32 mouse cellular contexts compared by ENCODE assay signal in genomic region chr13:98710236-98710635, GRCm38 (mm10). TPM values are rescaled to one million over a fixed set of nuclear protein-coding genes. Genes with fewer than 3 reads are reported as not detected.
DNase-seq lines count a peak whose midpoint lies in the region; ATAC-seq and TF ChIP-seq lines count a peak whose summit lies in the region.
"Had no signal": no experiment of that assay in that cellular context is flagged by ENCODE, and none has a peak within 500 bp of the region (broad histone marks: within the 10 kb centered on the region; RNA-seq: fewer than 3 reads in every experiment).

No protein-coding gene starts in this region.

- TF ChIP-seq CTCF in liver, postnatal 0 days (IDR thresholded peaks at IDR 0.05; ENCODE audit: low read depth) = no peak

- no peak for TF ChIP-seq EP300 in liver, postnatal 0 days (IDR thresholded peaks at IDR 0.05; ENCODE audit: low read depth)

- H3K4me2 ChIP-seq in liver, embryonic 11.5 days = no peak overlapping the region
- H3K4me2 ChIP-seq in liver, postnatal 0 days (ENCODE audit: low read depth, low read length) = no peak overlapping the region
- H3K4me2 ChIP-seq: heart, embryonic 12.5 days; hindbrain, embryonic 14.5 days; liver, embryonic 15.5 days; midbrain, embryonic 12.5 days; neural tube, embryonic 13.5 days had no signal

- ATAC-seq in liver, embryonic 11.5 days (replicated peaks; ENCODE audit: low FRiP score) = no peak
- ATAC-seq in liver, postnatal 0 days = no peak
- ATAC-seq: activated CD4-positive, CD25-positive, alpha-beta regulatory T cell, adult 4 months; forebrain, embryonic 16.5 days had no signal

- WGBS in liver, embryonic 11.5 days = 60% methylated on average over 8 of the region's 8 CpGs
- WGBS in liver, postnatal 0 days (ENCODE audit: insufficient replicate concordance) = 74% methylated on average over 8 of the region's 8 CpGs
- 75% methylated on average over 8 of the region's 8 CpGs for WGBS in midbrain, embryonic 10.5 days

- H3K9ac ChIP-seq in liver, embryonic 11.5 days (ENCODE audit: low read depth, low read length) = no peak overlapping the region
- H3K9ac ChIP-seq in liver, postnatal 0 days (replicated peaks) = no peak overlapping the region
- H3K9ac ChIP-seq: heart, embryonic 12.5 days; hindbrain, embryonic 14.5 days; liver, embryonic 15.5 days; midbrain, embryonic 12.5 days; neural tube, embryonic 13.5 days had no signal

- no peak overlapping the region for H3K4me3 ChIP-seq in liver, embryonic 11.5 days (ENCODE audit: low read depth, low read length)
- H3K4me3 ChIP-seq in liver, postnatal 0 days (ENCODE audit: low read depth, low read length) = no peak overlapping the region
- H3K4me3 ChIP-seq in midbrain, embryonic 10.5 days = no peak overlapping the region
- H3K4me3 ChIP-seq: erythroblast, embryonic 14.5 days; gastrocnemius, adult 2 months; heart, embryonic 12.5 days; layer of hippocampus, adult 2 months; liver, embryonic 15.5 days; midbrain, embryonic 12.5 days; myocyte; neural tube, embryonic 13.5 days had no signal

- no peaks in the 10 kb centered on the region for H3K27me3 ChIP-seq in liver, embryonic 11.5 days (replicated peaks; ENCODE audit: control insufficient read depth, insufficient read depth, low read length)
- no peaks in the 10 kb centered on the region for H3K27me3 ChIP-seq in liver, postnatal 0 days (ENCODE audit: insufficient read depth, low read length)
- no peaks in the 10 kb centered on the region for H3K27me3 ChIP-seq in midbrain, embryonic 10.5 days (ENCODE audit: low read depth, poor library complexity, severe bottlenecking)
- H3K27me3 ChIP-seq: CH12.LX; heart, embryonic 12.5 days; liver, embryonic 15.5 days; midbrain, embryonic 12.5 days; neural tube, embryonic 13.5 days had no signal

- H3K4me1 ChIP-seq in liver, embryonic 11.5 days (replicated peaks; ENCODE audit: control insufficient read depth, insufficient read depth, low read length) = no peaks in the 10 kb centered on the region
- no peaks in the 10 kb centered on the region for H3K4me1 ChIP-seq in liver, postnatal 0 days (ENCODE audit: insufficient read depth)
- no peaks in the 10 kb centered on the region for H3K4me1 ChIP-seq in midbrain, embryonic 10.5 days
- H3K4me1 ChIP-seq: heart, embryonic 12.5 days; liver, embryonic 15.5 days; midbrain, embryonic 12.5 days; neural tube, embryonic 13.5 days had no signal

- H3K27ac ChIP-seq in liver, embryonic 11.5 days (ENCODE audit: low read depth, low read length) = no peak overlapping the region
- H3K27ac ChIP-seq in liver, postnatal 0 days (ENCODE audit: low read depth) = no peak overlapping the region
- H3K27ac ChIP-seq in midbrain, embryonic 10.5 days (replicated peaks) = no peak overlapping the region
- H3K27ac ChIP-seq: gastrocnemius, adult 2 months; hindbrain, embryonic 14.5 days; layer of hippocampus, adult 2 months; liver, embryonic 15.5 days; midbrain, embryonic 12.5 days; neural tube, embryonic 13.5 days had no signal

- DNase-seq in heart, adult 11 months = peak; percentile 94
- DNase-seq in heart, adult 8-10 months (ENCODE audit: low spot score) = no peak
- DNase-seq in liver, embryonic 11.5 days (ENCODE audit: low spot score) = peak; percentile 10
- no peak for DNase-seq in liver, postnatal 0 days
- peak; percentile 70 for DNase-seq in lung, postnatal 10 days
- DNase-seq in skeletal muscle tissue, adult 2 months (ENCODE audit: low read depth, low spot score) = peak; percentile 15
- DNase-seq in midbrain, embryonic 10.5 days (ENCODE audit: low spot score) = no peak
- DNase-seq in right cerebral cortex, postnatal 25 days = no peak
- DNase-seq: adrenal gland, adult 2 months; cerebellum, adult 2 months; cerebellum, postnatal 14 days; gastrocnemius, adult 2 months; gastrocnemius, postnatal 36 days; kidney, adult 2 months; kidney, postnatal 36 days; left cerebral cortex, postnatal 4 days; spleen, adult 18-20 months had no signal

- no peaks in the 10 kb centered on the region for H3K36me3 ChIP-seq in liver, embryonic 11.5 days (ENCODE audit: control insufficient read depth, insufficient read depth, low read length)
- no peaks in the 10 kb centered on the region for H3K36me3 ChIP-seq in liver, postnatal 0 days (replicated peaks; ENCODE audit: insufficient read depth, low read length)
- no peaks in the 10 kb centered on the region for H3K36me3 ChIP-seq in midbrain, embryonic 10.5 days
- H3K36me3 ChIP-seq: heart, embryonic 12.5 days; liver, embryonic 15.5 days; midbrain, embryonic 12.5 days had no signal

- no peaks in the 10 kb centered on the region for H3K9me3 ChIP-seq in liver, embryonic 11.5 days (ENCODE audit: control insufficient read depth, low read length)
- no peaks in the 10 kb centered on the region for H3K9me3 ChIP-seq in liver, postnatal 0 days (ENCODE audit: low read length)
- H3K9me3 ChIP-seq in midbrain, embryonic 10.5 days (replicated peaks) = no peaks in the 10 kb centered on the region
- H3K9me3 ChIP-seq: liver, embryonic 15.5 days had no signal

RNA-seq across cellular contexts. Expression of gene Tmem171, which starts 15.6 kb away (rescaled TPM):
- total RNA-seq in heart, adult 8-10 months (2022) = 1 to 10 TPM; 3.5 to 8.8 (median 4.3) TPM
- polyA plus RNA-seq in liver, embryonic 11.5 days (2014; fragmentation: Nextera tagmentation; extraction: Ambion mirVana) = 0.19 TPM in 1 of 2 replicates, not detected in the other
- polyA plus RNA-seq in liver, postnatal 0 days (2015; fragmentation: Nextera tagmentation; extraction: Ambion mirVana) = 0.33 and 0.35 TPM in 2 replicates
- not detected in 2 replicates for polyA plus RNA-seq in midbrain, embryonic 10.5 days (2016; fragmentation: Nextera tagmentation; extraction: Ambion mirVana)
- total RNA-seq: CH12.LX; ES-E14; megakaryocyte, adult 5-6 weeks; midbrain, postnatal 0 days had no signal
- polyA plus RNA-seq: cerebellum, adult 2 months; erythroblast, embryonic 14.5 days; forebrain, embryonic 11.5 days; forebrain, embryonic 16.5 days; hindbrain, embryonic 14.5 days; midbrain, embryonic 12.5 days; midbrain, postnatal 0 days; neural tube, embryonic 13.5 days had no signal

Comparison
In these comparisons a context has a peak if more than half of its experiments do, and no peak if none do; other contexts are left out.
1. DNase-seq: peak in heart, adult 11 months (single experiment), liver, embryonic 11.5 days (single experiment), lung, postnatal 10 days (single experiment) and skeletal muscle tissue, adult 2 months (single experiment); none in heart, adult 8-10 months (single experiment), liver, postnatal 0 days (single experiment), midbrain, embryonic 10.5 days (single experiment) and right cerebral cortex, postnatal 25 days (single experiment).